In the genomic region with DNA sequence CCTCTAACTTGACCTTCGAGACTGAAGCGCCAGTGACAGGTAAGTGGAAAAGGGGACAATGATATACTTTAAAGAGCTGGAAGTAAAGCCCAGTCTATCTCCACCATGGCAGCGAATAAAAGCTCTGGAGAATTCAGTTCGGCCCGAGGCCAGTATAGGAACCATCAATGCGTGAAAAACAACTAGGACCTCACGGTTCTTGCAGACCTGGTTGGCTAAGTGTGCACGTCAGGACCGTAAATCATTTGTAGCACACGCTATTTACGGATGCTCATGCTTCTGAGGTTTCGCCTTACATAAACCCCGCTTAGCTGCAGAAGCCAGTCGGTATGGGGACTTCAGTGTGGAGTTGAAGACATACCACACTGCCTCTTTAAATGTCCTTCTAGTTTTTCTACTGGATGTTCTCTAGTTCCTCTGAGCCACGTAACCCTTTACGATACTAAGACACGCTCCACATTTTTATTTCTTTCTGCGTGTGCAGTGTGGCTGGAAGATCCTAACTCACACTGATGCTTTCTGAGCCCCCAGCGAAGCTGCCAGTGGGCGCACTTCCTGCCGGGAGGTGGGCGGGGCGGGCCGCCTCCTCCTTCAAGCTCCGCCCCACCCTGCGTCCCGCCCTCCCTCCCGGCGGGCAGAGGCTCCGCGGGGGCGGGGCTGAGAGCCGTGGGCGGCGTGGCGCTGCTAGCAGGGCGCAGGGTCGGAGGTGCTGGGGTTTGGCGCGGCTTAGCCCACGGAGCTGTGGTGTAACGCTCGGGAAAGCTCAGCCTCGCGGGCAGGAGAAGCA, we compare ENCODE assay signal across 8 mouse cellular contexts. TPM values are rescaled to one million over a fixed set of nuclear protein-coding genes. Genes with fewer than 3 reads are reported as not detected.
DNase-seq lines count a peak whose midpoint lies in the region; ATAC-seq and TF ChIP-seq lines count a peak whose summit lies in the region.

A gene (plus strand): TSS at position 660 of the 787 bp plus-strand sequence.

- H3K4me3 ChIP-seq in bone marrow, adult 2 months (replicated peaks; ENCODE audit: control insufficient read depth, low read depth, low read length), result peak within 1 kb of the TSS; percentile 97
- H3K4me3 ChIP-seq in embryonic facial prominence, embryonic 14.5 days (ENCODE audit: low read depth, low read length), result peak within 1 kb of the TSS; percentile 91
- peak within 1 kb of the TSS; percentile 90 for H3K4me3 ChIP-seq in limb, embryonic 15.5 days
- H3K4me3 ChIP-seq in midbrain, postnatal 0 days (ENCODE audit: low read depth, low read length), result peak within 1 kb of the TSS; percentile 97

- peak within 1 kb of the TSS; percentile 83 for H3K9ac ChIP-seq in embryonic facial prominence, embryonic 14.5 days (ENCODE audit: low read depth, low read length)
- peak within 1 kb of the TSS; percentile 77 for H3K9ac ChIP-seq in limb, embryonic 15.5 days
- peak within 1 kb of the TSS; percentile 90 for H3K9ac ChIP-seq in midbrain, postnatal 0 days (replicated peaks; ENCODE audit: low read length, poor library complexity, severe bottlenecking)

- peak within 1 kb of the TSS; percentile 96 for H3K4me2 ChIP-seq in embryonic facial prominence, embryonic 14.5 days (ENCODE audit: low read depth, low read length)
- peak within 1 kb of the TSS; percentile 93 for H3K4me2 ChIP-seq in limb, embryonic 15.5 days
- H3K4me2 ChIP-seq in midbrain, postnatal 0 days (ENCODE audit: low read depth, low read length, poor library complexity, severe bottlenecking), result peak within 1 kb of the TSS; percentile 87

- peak; percentile 78; the same call in 1 of the 2 replicates for TF ChIP-seq POLR2A in bone marrow, adult 2 months (IDR thresholded peaks at IDR 0.05; ENCODE audit: borderline replicate concordance, control insufficient read depth, low read depth, low read length)

- no peaks in the 10 kb centered on the region for H3K9me3 ChIP-seq in embryonic facial prominence, embryonic 14.5 days (ENCODE audit: control insufficient read depth, low read length)
- H3K9me3 ChIP-seq in limb, embryonic 15.5 days, result no peaks in the 10 kb centered on the region
- no peaks in the 10 kb centered on the region for H3K9me3 ChIP-seq in midbrain, postnatal 0 days (ENCODE audit: low read length)

- DNase-seq in A20 (ENCODE audit: low read depth, low spot score), result peak; percentile 95
- peak; percentile 94 for DNase-seq in embryonic facial prominence, embryonic 14.5 days (ENCODE audit: low spot score)
- peak; percentile 82 for DNase-seq in heart, adult 8-10 months (ENCODE audit: low spot score)
- DNase-seq in kidney, adult 8-10 months, result peak; percentile 83 to 89
- peak; percentile 90 for DNase-seq in midbrain, postnatal 0 days (ENCODE audit: low spot score)
- DNase-seq in spleen, postnatal 10 days (ENCODE audit: low spot score in 2 of 2), result peak; percentile 88 to 93

- WGBS in bone marrow, adult 2 months, result 5% methylated on average over 45 of the region's 45 CpGs
- WGBS in embryonic facial prominence, embryonic 14.5 days, result 3% methylated on average over 36 of the region's 45 CpGs
- 2% methylated on average over 43 of the region's 45 CpGs for WGBS in limb, embryonic 15.5 days
- WGBS in midbrain, postnatal 0 days, result 3% methylated on average over 38 of the region's 45 CpGs

- H3K27me3 ChIP-seq in embryonic facial prominence, embryonic 14.5 days (replicated peaks; ENCODE audit: control insufficient read depth, insufficient read depth, low read length), result no peaks in the 10 kb centered on the region
- H3K27me3 ChIP-seq in limb, embryonic 15.5 days, result no peaks in the 10 kb centered on the region
- H3K27me3 ChIP-seq in midbrain, postnatal 0 days (ENCODE audit: insufficient read depth, low read length), result no peaks in the 10 kb centered on the region

- ATAC-seq in embryonic facial prominence, embryonic 14.5 days (ENCODE audit: low read depth), result peak; percentile 92
- peak; percentile 89 for ATAC-seq in limb, embryonic 15.5 days (ENCODE audit: insufficient number of reproducible peaks, low FRiP score, low TSS enrichment, low read depth)
- peak; percentile 91 for ATAC-seq in midbrain, postnatal 0 days (ENCODE audit: low FRiP score)

- H3K27ac ChIP-seq in bone marrow, adult 2 months (ENCODE audit: control insufficient read depth, insufficient read depth, low read depth, low read length, poor library complexity), result peak within 1 kb of the TSS; percentile 85
- peak within 1 kb of the TSS; percentile 75 for H3K27ac ChIP-seq in embryonic facial prominence, embryonic 14.5 days (replicated peaks; ENCODE audit: low read depth, low read length)
- H3K27ac ChIP-seq in limb, embryonic 15.5 days, result peak within 1 kb of the TSS; percentile 82
- H3K27ac ChIP-seq in midbrain, postnatal 0 days (ENCODE audit: low read depth, low read length), result peak within 1 kb of the TSS; percentile 81

- H3K36me3 ChIP-seq in embryonic facial prominence, embryonic 14.5 days (ENCODE audit: control insufficient read depth, insufficient read depth, low read length), result no peaks in the 10 kb centered on the region
- H3K36me3 ChIP-seq in limb, embryonic 15.5 days, result no peaks in the 10 kb centered on the region
- no peaks in the 10 kb centered on the region for H3K36me3 ChIP-seq in midbrain, postnatal 0 days (ENCODE audit: insufficient read depth, low read length)

- H3K4me1 ChIP-seq in bone marrow, adult 2 months (ENCODE audit: control insufficient read depth, insufficient read depth, low read length), result peaks cover 3% of the 10 kb centered on the region
- H3K4me1 ChIP-seq in embryonic facial prominence, embryonic 14.5 days (ENCODE audit: control insufficient read depth, insufficient read depth, low read length), result peaks cover 12% of the 10 kb centered on the region; the same call in 1 of the 2 replicates
- H3K4me1 ChIP-seq in limb, embryonic 15.5 days, result peaks cover 13% of the 10 kb centered on the region
- H3K4me1 ChIP-seq in midbrain, postnatal 0 days (ENCODE audit: insufficient read depth, low read length), result peaks cover 3% of the 10 kb centered on the region; the same call in 1 of the 2 replicates

- TF ChIP-seq CTCF in bone marrow, adult 2 months (IDR thresholded peaks at IDR 0.05; ENCODE audit: control insufficient read depth, insufficient read depth, low read length), result no peak
- no peak; the same call in 1 of the 2 replicates for TF ChIP-seq CTCF in midbrain, postnatal 0 days (IDR thresholded peaks at IDR 0.05)

RNA-seq across cellular contexts. Expression of the gene that starts here (rescaled TPM):
- polyA plus RNA-seq in bone marrow, adult 2 months (2011; ENCODE audit: insufficient read depth, insufficient read length, low replicate concordance, missing spikeins), result 19.7 and 24.2 TPM in 2 replicates
- polyA plus RNA-seq in embryonic facial prominence, embryonic 14.5 days (2014; fragmentation: Nextera tagmentation; extraction: Ambion mirVana), result 14.1 and 15.1 TPM in 2 replicates
- total RNA-seq in heart, adult 8-10 months (2022), result 1 to 10 TPM; 4.1 to 6.8 (median 5.5) TPM
- polyA plus RNA-seq in limb, embryonic 15.5 days (2015; fragmentation: Nextera tagmentation; extraction: Ambion mirVana), result 7.5 and 9.3 TPM in 2 replicates
- total RNA-seq in midbrain, postnatal 0 days (2014; rRNA removed), result 37.8 and 39.6 TPM in 2 replicates
- polyA plus RNA-seq in midbrain, postnatal 0 days (2015; fragmentation: Nextera tagmentation; extraction: Ambion mirVana), result 18.1 and 21.7 TPM in 2 replicates

Comparison
In these comparisons a context has a peak if more than half of its experiments do, and no peak if none do; other contexts are left out.
1. Peak in every context shown above with its lines: DNase-seq, ATAC-seq, H3K4me3 ChIP-seq and H3K27ac ChIP-seq.